Mouse (Mus musculus): ENCODE measurements around the gene Chchd6. TPM values are rescaled to one million over a fixed set of nuclear protein-coding genes. Genes with fewer than 3 reads are reported as not detected.

Gene Chchd6
- total RNA-seq, 2 experiments from 2014 or later, result 2.7 to 3.3 TPM

- intact Hi-C loops (cut with DNase I; ENCODE audit: low total_unique reads), result no loop called here
- peak; percentile 51 for DNase-seq
Measured at GRCm38 (mm10) chr6:89350037-89350515, 245.4 kb downstream of the Chchd6 start.

- peak; percentile 63 for DNase-seq
- intact Hi-C loops (cut with DNase I; ENCODE audit: low total_unique reads), result no loop called here
Measured at GRCm38 (mm10) chr6:89348363-89348762, 247.1 kb downstream of the Chchd6 start.

GRCm38 (mm10) chr6:89347792-89348191, 247.7 kb downstream of the Chchd6 start:
- intact Hi-C loops (cut with DNase I; ENCODE audit: low total_unique reads), result no loop called here
- peak; percentile 71 for DNase-seq

GRCm38 (mm10) chr6:89345855-89346254, 249.6 kb downstream of the Chchd6 start:
- intact Hi-C loops (cut with DNase I; ENCODE audit: low total_unique reads), result no loop called here

GRCm38 (mm10) chr6:89345486-89345785, 250.0 kb downstream of the Chchd6 start:
- DNase-seq, result no peak
- intact Hi-C loops (cut with DNase I; ENCODE audit: low total_unique reads), result no loop called here

More at GRCm38 (mm10) chr6:89345855-89346254, 249.6 kb downstream of the Chchd6 start:
- no peak for DNase-seq

GRCm38 (mm10) chr6:89344613-89345485, 250.6 kb downstream of the Chchd6 start:
- intact Hi-C loops (cut with DNase I; ENCODE audit: low total_unique reads), result no loop called here

GRCm38 (mm10) chr6:89341981-89342380, 253.5 kb downstream of the Chchd6 start:
- intact Hi-C loops (cut with DNase I; ENCODE audit: low total_unique reads), result no loop called here
- no peak for DNase-seq

More at GRCm38 (mm10) chr6:89344613-89345485, 250.6 kb downstream of the Chchd6 start:
- peak; percentile 92 for DNase-seq

- intact Hi-C loops (cut with DNase I; ENCODE audit: low total_unique reads), result no loop called here
- DNase-seq, result peak; percentile 35
Measured at GRCm38 (mm10) chr6:89339447-89339846, 256.0 kb downstream of the Chchd6 start.

GRCm38 (mm10) chr6:89338733-89339132, 256.7 kb downstream of the Chchd6 start:
- intact Hi-C loops (cut with DNase I; ENCODE audit: low total_unique reads), result no loop called here
- no peak for DNase-seq

GRCm38 (mm10) chr6:89337574-89337973, 257.9 kb downstream of the Chchd6 start:
- no peak for DNase-seq
- intact Hi-C loops (cut with DNase I; ENCODE audit: low total_unique reads), result no loop called here

GRCm38 (mm10) chr6:89333964-89334702, 261.3 kb downstream of the Chchd6 start:
- intact Hi-C loops (cut with DNase I; ENCODE audit: low total_unique reads), result no loop called here
- no peak for DNase-seq

Other genes with a start within 250 kb of the Chchd6 start
- 10 to 100 TPM; 24.7 to 36.6 TPM for gene Plxna1, start 233.0 kb downstream of the Chchd6 start, total RNA-seq (2021)
- 1 to 10 TPM; 7.2 to 8.5 TPM for gene Txnrd3, start 48.3 kb upstream of the Chchd6 start, total RNA-seq (2021)
- not detected for gene Vmn1r40, start 111.9 kb upstream of the Chchd6 start, total RNA-seq (2021)
- not detected for gene Vmn1r41, start 145.1 kb upstream of the Chchd6 start, total RNA-seq (2021)